Mouse (Mus musculus) MEL-GATA-1-ER (cell line): Measurements from ENCODE around the gene Cycs.
A peak's percentile ranks its signal among the peaks of the same experiment; 100 is the strongest.
"Not testable (repeated sequence)": the region's sequence is repeated elsewhere in the genome, so short reads cannot be mapped to it uniquely, and the experiment has no call there.

Experiments used
- DNase-seq: peaks from one replicate; pipeline ENCODE4 v3.0.0-alpha.2; 2012; ENCODE audit warnings: low read depth; ENCODE audit errors: extremely low read depth

Gene Cycs

GRCm38 (mm10) chr6:50566141-50566996, at the start of gene Cycs:
TSS of gene Cycs (minus strand) at chr6:50566538.
- DNase-seq: peak; percentile 96

GRCm38 (mm10) chr6:50601620-50602019, 35.3 kb upstream of the Cycs start:
- peak; percentile 53 for DNase-seq

- no peak for DNase-seq
Observed at GRCm38 (mm10) chr6:50598560-50598959, 32.2 kb upstream of the Cycs start.

- DNase-seq: peak; percentile 74
Observed at GRCm38 (mm10) chr6:50596301-50597211, 30.2 kb upstream of the Cycs start, which contains the start of gene 4921507P07Rik. TSS of gene 4921507P07Rik (minus strand) at chr6:50596632.

- DNase-seq: no peak
Observed at GRCm38 (mm10) chr6:50594372-50594771, 28.0 kb upstream of the Cycs start.

GRCm38 (mm10) chr6:50593334-50593845, 27.1 kb upstream of the Cycs start:
- no peak for DNase-seq

- DNase-seq: no peak
Observed at GRCm38 (mm10) chr6:50590234-50590633, 23.9 kb upstream of the Cycs start.

GRCm38 (mm10) chr6:50588251-50588650, 21.9 kb upstream of the Cycs start:
- DNase-seq: peak; percentile 63

GRCm38 (mm10) chr6:50587412-50587811, 21.1 kb upstream of the Cycs start:
- no peak for DNase-seq

- no peak for DNase-seq
Observed at GRCm38 (mm10) chr6:50586316-50586715, 20.0 kb upstream of the Cycs start.

- no peak for DNase-seq
Observed at GRCm38 (mm10) chr6:50585733-50586132, 19.4 kb upstream of the Cycs start.

GRCm38 (mm10) chr6:50571661-50572060, 5.3 kb upstream of the Cycs start:
- no peak for DNase-seq

- peak; percentile 6 for DNase-seq
Observed at GRCm38 (mm10) chr6:50566997-50567255, 588 bp upstream of the Cycs start.

- DNase-seq: no peak
Observed at GRCm38 (mm10) chr6:50563651-50564050, 2.7 kb downstream of the Cycs start.

GRCm38 (mm10) chr6:50562421-50562820, 3.9 kb downstream of the Cycs start:
- DNase-seq: no peak

GRCm38 (mm10) chr6:50560776-50561175, 5.6 kb downstream of the Cycs start:
- no peak for DNase-seq

GRCm38 (mm10) chr6:50558877-50559276, 7.5 kb downstream of the Cycs start:
- no peak for DNase-seq

- DNase-seq: no peak
Observed at GRCm38 (mm10) chr6:50557566-50557965, 8.8 kb downstream of the Cycs start.

- not testable (repeated sequence) for DNase-seq
Observed at GRCm38 (mm10) chr6:50554223-50554622, 12.1 kb downstream of the Cycs start.

GRCm38 (mm10) chr6:50552881-50553518, 13.3 kb downstream of the Cycs start:
- DNase-seq: no peak

- no peak for DNase-seq
Observed at GRCm38 (mm10) chr6:50549791-50550190, 16.5 kb downstream of the Cycs start.

GRCm38 (mm10) chr6:50549051-50549450, 17.3 kb downstream of the Cycs start:
- DNase-seq: no peak
